Mouse (Mus musculus): Measurements from ENCODE around the gene Cstl1.

DNA sequence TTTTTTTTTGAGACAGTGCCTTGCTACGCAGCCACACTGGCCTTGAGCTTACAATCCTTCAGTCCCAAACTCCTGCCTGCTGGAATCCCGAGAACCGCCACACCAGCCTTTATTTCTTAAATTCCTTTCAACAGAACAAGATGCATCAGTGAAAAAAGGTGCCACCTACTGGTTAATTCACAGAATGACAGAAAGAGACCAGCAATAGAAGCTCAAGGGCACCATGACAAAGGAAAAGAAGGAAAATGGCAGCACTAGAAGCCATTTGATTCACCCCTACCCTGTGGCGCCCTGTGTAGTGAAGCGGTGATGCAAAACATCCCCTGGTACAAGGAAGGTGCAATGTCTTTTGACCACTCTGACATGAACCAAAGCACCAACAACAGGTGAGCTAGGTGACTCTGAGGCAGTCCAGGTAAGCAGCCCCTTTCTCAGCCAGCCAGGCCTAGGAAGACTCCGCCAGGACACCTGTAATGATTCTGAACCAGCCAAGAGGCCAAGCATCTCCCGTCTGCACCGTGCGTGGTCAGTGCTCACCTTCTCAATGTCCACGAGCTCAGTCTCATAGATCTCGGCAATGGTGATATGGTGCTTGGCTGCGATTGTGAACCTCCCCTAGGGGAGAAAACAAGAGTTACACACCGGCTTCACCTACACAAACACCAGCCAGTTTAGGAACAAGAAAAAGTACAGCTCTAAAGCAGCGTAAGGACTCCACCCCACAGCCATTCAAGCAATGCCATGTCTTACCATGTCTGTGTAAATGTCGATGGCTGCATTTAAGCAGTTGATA lies 43.6 kb upstream of the Cstl1 start:
- TF ChIP-seq CTCF (conservative IDR thresholded peaks at IDR 0.05; ENCODE audit: insufficient read depth, insufficient read length, low read depth, low read length) (peak; percentile 24; the same call in 1 of the 2 replicates), POLR2A (IDR thresholded peaks at IDR 0.05; ENCODE audit: low read depth, low read length) (no peak)

Measured in kidney, adult 2 months (tissue).